Mouse (Mus musculus): Measurements from ENCODE around the gene Cd151. TPM values are rescaled to one million over a fixed set of nuclear protein-coding genes. Genes with fewer than 3 reads are reported as not detected.
"Not testable (repeated sequence)": the region's sequence is repeated elsewhere in the genome, so short reads cannot be mapped to it uniquely, and the experiment has no call there.

Cd151 gene
- polyA plus RNA-seq, 1 experiment from 2014 or later, result 19.3 TPM

DNA sequence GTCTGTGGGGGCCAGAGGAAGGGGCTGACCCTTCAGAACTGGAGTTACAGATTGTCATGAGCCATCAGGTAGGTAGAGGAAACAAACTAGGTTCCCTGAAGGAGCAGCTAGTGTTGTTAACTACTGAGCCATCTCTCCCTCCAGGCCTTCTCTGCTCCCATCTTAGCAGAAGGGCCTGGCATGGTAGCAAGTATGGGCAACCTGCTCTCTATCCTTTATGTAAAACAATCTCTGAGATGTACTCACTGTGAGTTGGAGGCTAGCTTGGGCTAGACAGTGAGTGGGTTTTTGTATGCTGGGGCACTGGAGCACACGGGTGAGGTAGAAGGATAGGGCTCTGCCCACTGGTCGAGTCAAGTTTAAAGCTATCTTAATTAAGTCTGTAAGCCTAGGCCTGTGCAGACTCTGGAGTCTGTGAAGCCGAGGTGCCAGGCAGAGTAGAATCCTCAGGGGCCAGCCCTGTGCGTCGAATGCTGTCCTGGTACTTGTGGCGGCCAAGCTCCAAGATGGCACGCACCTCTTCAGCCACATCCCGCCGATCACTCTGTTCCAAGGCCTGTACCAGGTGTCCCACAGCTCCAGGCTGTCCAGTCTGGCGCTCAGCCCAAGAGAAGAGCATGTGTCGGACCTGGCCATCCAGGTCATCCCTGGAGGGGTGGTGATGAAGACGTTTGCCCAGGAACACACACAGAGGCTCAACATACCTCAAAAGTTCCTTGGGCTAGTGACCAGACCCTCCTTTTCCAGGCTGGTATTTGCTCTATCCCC, 28.8 kb upstream of the Cd151 start:
- WGBS, result 93% methylated on average over 12 of the region's 12 CpGs
- H3K4me1 ChIP-seq (replicated peaks), result peaks cover 57% of the 10 kb centered on the region
- no peaks in the 10 kb centered on the region for H3K27me3 ChIP-seq
- H3K4me3 ChIP-seq, result 0 out of 2 replicates have a peak overlapping the region, but pooled peaks have one; percentile 64
- no peaks in the 10 kb centered on the region for H3K9me3 ChIP-seq
- ATAC-seq (ENCODE audit: low FRiP score), result no peak
- peak overlapping the region; percentile 85; the same call in 1 of the 2 replicates for H3K9ac ChIP-seq
- H3K27ac ChIP-seq, result peak overlapping the region; percentile 86; the same call in 1 of the 2 replicates
- H3K36me3 ChIP-seq, result peaks cover 11% of the 10 kb centered on the region
- peak overlapping the region; percentile 77; the same call in 1 of the 2 replicates for H3K4me2 ChIP-seq

DNA sequence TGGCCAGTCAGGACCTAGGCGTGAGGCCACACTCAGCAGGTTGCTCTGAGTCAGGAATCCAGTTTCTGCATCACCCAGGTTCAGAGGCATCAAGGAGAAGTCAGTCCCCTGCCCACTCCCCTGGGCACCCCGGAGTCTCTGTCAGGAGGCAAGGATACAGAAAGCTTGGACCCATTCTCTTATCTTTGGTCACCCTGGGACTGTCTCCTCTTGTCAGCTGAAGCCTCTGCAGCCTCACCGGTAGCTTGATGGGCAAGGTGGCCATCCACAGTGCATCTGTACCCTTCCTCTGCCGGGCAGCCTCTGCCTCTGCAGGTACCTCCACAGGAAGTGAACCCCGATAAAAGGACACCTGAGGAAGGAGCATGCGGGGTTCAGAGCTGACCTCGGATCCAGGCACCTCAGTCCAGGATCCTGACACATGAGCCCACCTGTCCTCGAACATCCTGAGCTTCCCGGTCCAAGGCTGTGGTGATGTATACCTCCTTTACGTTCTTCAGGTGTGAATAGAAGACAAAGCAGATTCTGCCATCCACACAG, 28.0 kb upstream of the Cd151 start:
- H3K4me2 ChIP-seq, result no peak overlapping the region
- no peak overlapping the region for H3K27ac ChIP-seq
- 94% methylated on average over 10 of the region's 10 CpGs for WGBS
- H3K4me1 ChIP-seq (replicated peaks), result peaks cover 57% of the 10 kb centered on the region
- H3K36me3 ChIP-seq, result peaks cover 6% of the 10 kb centered on the region; the same call in 1 of the 2 replicates
- H3K9ac ChIP-seq, result no peak overlapping the region; the same call in 1 of the 2 replicates
- ATAC-seq (ENCODE audit: low FRiP score), result no peak
- no peaks in the 10 kb centered on the region for H3K27me3 ChIP-seq
- no peaks in the 10 kb centered on the region for H3K9me3 ChIP-seq
- no peak overlapping the region for H3K4me3 ChIP-seq

- Histone ChIP-seq H3K27ac (no peak overlapping the region), H3K27me3 (no peaks in the 10 kb centered on the region), H3K36me3 (peaks cover 6% of the 10 kb centered on the region; the same call in 1 of the 2 replicates), H3K4me2 (no peak overlapping the region), H3K4me1 (replicated peaks) (peaks cover 52% of the 10 kb centered on the region), H3K4me3 (no peak overlapping the region), H3K9me3 (no peaks in the 10 kb centered on the region), H3K9ac (0 out of 2 replicates have a peak overlapping the region, but pooled peaks have one; percentile 13)
- ATAC-seq (ENCODE audit: low FRiP score), result no peak
- WGBS, result 93% methylated on average over 11 of the region's 11 CpGs
These were observed 27.4 kb upstream of the Cd151 start for GRCm38 (mm10) chr7:141439811-141440210.

DNA sequence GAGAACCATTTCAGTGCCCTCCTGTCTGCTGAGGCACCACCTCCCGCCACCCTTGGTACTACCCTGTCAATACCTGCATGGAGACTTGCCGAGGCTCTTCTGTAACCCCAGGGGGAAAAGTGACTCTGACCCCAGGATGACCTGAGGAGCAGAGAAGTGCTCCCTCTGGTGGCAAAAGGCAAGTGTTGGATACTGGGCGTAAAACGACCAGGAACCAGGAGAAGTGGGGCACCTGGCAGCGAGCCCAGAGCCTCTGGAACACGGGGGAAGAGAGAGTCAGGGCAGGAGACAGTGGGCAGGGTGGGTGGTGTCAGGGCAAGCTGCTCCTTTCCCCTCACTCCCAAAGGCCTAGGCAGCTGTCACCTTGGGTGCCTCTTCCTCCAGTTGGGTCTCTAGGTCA, 26.6 kb upstream of the Cd151 start:
- Histone ChIP-seq H3K9me3 (no peaks in the 10 kb centered on the region), H3K4me1 (replicated peaks) (peaks cover 44% of the 10 kb centered on the region), H3K27me3 (no peaks in the 10 kb centered on the region), H3K9ac (no peak overlapping the region), H3K27ac (no peak overlapping the region), H3K36me3 (peaks cover 6% of the 10 kb centered on the region; the same call in 1 of the 2 replicates), H3K4me3 (no peak overlapping the region), H3K4me2 (no peak overlapping the region)
- WGBS, result 37% methylated on average over 6 of the region's 6 CpGs
- no peak for ATAC-seq (ENCODE audit: low FRiP score)

GRCm38 (mm10) chr7:141441460-141441859, 25.7 kb upstream of the Cd151 start:
- peaks cover 36% of the 10 kb centered on the region for H3K4me1 ChIP-seq (replicated peaks)
- 93% methylated on average over 9 of the region's 9 CpGs for WGBS
- ATAC-seq (ENCODE audit: low FRiP score), result no peak

GRCm38 (mm10) chr7:141442199-141442598, 25.0 kb upstream of the Cd151 start:
- Histone ChIP-seq H3K4me2 (peak overlapping the region; percentile 64), H3K9ac (peak overlapping the region; percentile 70), H3K36me3 (peaks cover 6% of the 10 kb centered on the region; the same call in 1 of the 2 replicates), H3K4me3 (no peak overlapping the region), H3K27ac (no peak overlapping the region), H3K9me3 (no peaks in the 10 kb centered on the region), H3K27me3 (no peaks in the 10 kb centered on the region), H3K4me1 (replicated peaks) (peaks cover 28% of the 10 kb centered on the region)
- no peak for ATAC-seq (ENCODE audit: low FRiP score)
- WGBS, result 96% methylated on average over 13 of the region's 13 CpGs

More at GRCm38 (mm10) chr7:141441460-141441859, 25.7 kb upstream of the Cd151 start:
- H3K27me3 ChIP-seq, result no peaks in the 10 kb centered on the region
- H3K9me3 ChIP-seq, result no peaks in the 10 kb centered on the region
- no peak overlapping the region for H3K27ac ChIP-seq
- no peak overlapping the region for H3K4me2 ChIP-seq
- peak overlapping the region; percentile 58; the same call in 1 of the 2 replicates for H3K9ac ChIP-seq
- peaks cover 6% of the 10 kb centered on the region; the same call in 1 of the 2 replicates for H3K36me3 ChIP-seq
- H3K4me3 ChIP-seq, result no peak overlapping the region

- no peak for ATAC-seq (ENCODE audit: low FRiP score)
- H3K27me3 ChIP-seq, result no peaks in the 10 kb centered on the region
- peak overlapping the region; percentile 37 for H3K4me3 ChIP-seq
- H3K27ac ChIP-seq, result no peak overlapping the region
- H3K36me3 ChIP-seq, result peaks cover 6% of the 10 kb centered on the region; the same call in 1 of the 2 replicates
- H3K9me3 ChIP-seq, result no peaks in the 10 kb centered on the region
- H3K4me2 ChIP-seq, result peak overlapping the region; percentile 64
- 26% methylated on average over 12 of the region's 12 CpGs for WGBS
- H3K4me1 ChIP-seq (replicated peaks), result peaks cover 24% of the 10 kb centered on the region
- H3K9ac ChIP-seq, result peak overlapping the region; percentile 70
These were observed 23.9 kb upstream of the Cd151 start for GRCm38 (mm10) chr7:141443081-141443821.

GRCm38 (mm10) chr7:141443828-141444237, 23.4 kb upstream of the Cd151 start, which contains the start of gene Pidd1:
Gene Pidd1 (minus strand): TSS chr7:141444025.
- ATAC-seq (ENCODE audit: low FRiP score), result no peak
- Histone ChIP-seq H3K9ac (peak within 1 kb of the TSS; percentile 70), H3K4me1 (replicated peaks) (peaks cover 30% of the 10 kb centered on the region), H3K4me3 (peak within 1 kb of the TSS; percentile 37), H3K4me2 (peak within 1 kb of the TSS; percentile 64), H3K27me3 (no peaks in the 10 kb centered on the region), H3K9me3 (no peaks in the 10 kb centered on the region), H3K36me3 (peaks cover 9% of the 10 kb centered on the region), H3K27ac (no peak within 1 kb of the TSS)
- under 1% methylated on average over 25 of the region's 25 CpGs for WGBS

DNA sequence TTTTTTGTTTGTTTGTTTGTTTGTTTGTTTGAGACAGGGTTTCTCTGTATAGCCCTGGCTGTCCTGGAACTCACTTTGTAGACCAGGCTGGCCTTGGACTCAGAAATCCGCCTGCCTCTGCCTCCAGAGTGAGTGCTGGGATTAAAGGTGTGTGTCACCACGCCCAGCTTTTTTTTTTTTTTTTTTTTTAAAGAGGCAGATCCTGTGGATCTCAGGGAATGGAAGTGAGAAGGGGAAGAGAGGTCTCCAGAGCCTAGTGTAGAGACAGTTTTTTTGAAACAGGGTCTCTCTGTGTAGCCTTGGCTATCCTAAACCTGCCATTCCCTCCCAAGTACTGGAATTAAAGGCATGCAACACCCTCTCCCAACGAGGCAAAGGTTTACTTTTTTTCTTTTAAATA, 20.8 kb upstream of the Cd151 start:
- ATAC-seq (ENCODE audit: low FRiP score); H3K9me3 ChIP-seq: not testable (repeated sequence)
- H3K4me2 ChIP-seq, result peak overlapping the region; percentile 52

GRCm38 (mm10) chr7:141447110-141447991, 19.8 kb upstream of the Cd151 start, which contains the start of gene Rplp2:
Gene Rplp2 (plus strand): TSS chr7:141447370.
- peak; percentile 94 for ATAC-seq (ENCODE audit: low FRiP score)
- Histone ChIP-seq H3K27me3 (no peaks in the 10 kb centered on the region), H3K27ac (peak within 1 kb of the TSS; percentile 96), H3K9me3 (no peaks in the 10 kb centered on the region), H3K36me3 (peaks cover 35% of the 10 kb centered on the region), H3K9ac (peak within 1 kb of the TSS; percentile 94), H3K4me3 (peak within 1 kb of the TSS; percentile 86), H3K4me2 (peak within 1 kb of the TSS; percentile 79), H3K4me1 (replicated peaks) (peaks cover 33% of the 10 kb centered on the region)
- WGBS, result under 1% methylated on average over 63 of the region's 63 CpGs

More for the DNA sequence above, 20.8 kb upstream of the Cd151 start:
- H3K27me3 ChIP-seq, H3K4me3 ChIP-seq, H3K27ac ChIP-seq, H3K9ac ChIP-seq: not testable (repeated sequence)
- 90% methylated on average over 3 of the region's 3 CpGs for WGBS
- Histone ChIP-seq H3K36me3 (peaks cover 25% of the 10 kb centered on the region), H3K4me1 (replicated peaks) (peaks cover 35% of the 10 kb centered on the region)

GRCm38 (mm10) chr7:141451928-141452327, 15.3 kb upstream of the Cd151 start:
- Histone ChIP-seq H3K4me1 (replicated peaks) (peaks cover 38% of the 10 kb centered on the region), H3K27me3 (0 out of 2 replicates have a peak, but pooled peaks cover 3% of the 10 kb centered on the region), H3K9me3 (no peaks in the 10 kb centered on the region), H3K36me3 (peaks cover 35% of the 10 kb centered on the region), H3K9ac (no peak overlapping the region), H3K4me3 (no peak overlapping the region), H3K27ac (no peak overlapping the region), H3K4me2 (no peak overlapping the region)
- ATAC-seq (ENCODE audit: low FRiP score), result no peak
